Mouse (Mus musculus) MEL (cell line): ENCODE data around the gene Picalm. TPM values are rescaled to one million over a fixed set of nuclear protein-coding genes. Genes with fewer than 3 reads are reported as not detected.
"Not testable (repeated sequence)": the region's sequence is repeated elsewhere in the genome, so short reads cannot be mapped to it uniquely, and the experiment has no call there.

Experiments used
- DNase-seq: peaks from one replicate; pipeline ENCODE4 v3.0.0; 2011; ENCODE audit warnings: low read depth, low spot score
- H3K27ac ChIP-seq: 2 replicates; pipeline ENCODE4 v1.5.1; 2012; ENCODE audit warnings: low read depth, mild to moderate bottlenecking, control low read depth, low read length, moderate library complexity; ENCODE audit not compliant: control insufficient read depth
- H3K27me3 ChIP-seq, 2 experiments: fragments of 150-350 bp in 1 of 2; sonication (generic) in 1 of 2; 2 replicates each; pipeline ENCODE4 v1.6.1; 2012; ENCODE audit warnings: low read length in 2 of 2, mild to moderate bottlenecking in 2 of 2, improper control_type of control experiment in 1 of 2, moderate library complexity in 1 of 2; ENCODE audit not compliant: insufficient read depth in 2 of 2, control insufficient read depth in 1 of 2
- H3K36me3 ChIP-seq, 2 experiments: 2 replicates each; pipeline ENCODE4 v1.6.1; 2012 to 2014; ENCODE audit warnings: low read length in 2 of 2, improper control_type of control experiment in 1 of 2, inconsistent platforms in 1 of 2, mild to moderate bottlenecking in 1 of 2; ENCODE audit not compliant: insufficient read depth in 2 of 2, control insufficient read depth in 1 of 2
- H3K4me1 ChIP-seq, 2 experiments: fragments of 150-350 bp in 1 of 2; sonication (generic) in 1 of 2; 2 replicates each; pipeline ENCODE4 v1.6.1; 2012; ENCODE audit warnings: low read length in 2 of 2, improper control_type of control experiment in 1 of 2, mild to moderate bottlenecking in 1 of 2; ENCODE audit not compliant: insufficient read depth in 2 of 2, control insufficient read depth in 1 of 2
- H3K4me3 ChIP-seq, 2 experiments: fragments of 150-350 bp in 1 of 2; sonication (generic) in 1 of 2; 2 replicates each; pipeline ENCODE4 v1.5.1; 2012; ENCODE audit warnings: low read depth in 2 of 2, low read length in 2 of 2, mild to moderate bottlenecking in 2 of 2, moderate library complexity in 2 of 2, control low read depth in 1 of 2, improper control_type of control experiment in 1 of 2; ENCODE audit not compliant: control insufficient read depth in 1 of 2, insufficient read depth in 1 of 2
- H3K79me2 ChIP-seq: 2 replicates; pipeline ENCODE4 v1.6.1; 2012; ENCODE audit warnings: mild to moderate bottlenecking, low read length, moderate library complexity; ENCODE audit not compliant: control insufficient read depth, poor library complexity, insufficient read depth
- H3K9ac ChIP-seq: 2 replicates; pipeline ENCODE4 v1.6.1; 2012; ENCODE audit warnings: low read depth, mild to moderate bottlenecking, control low read depth, low read length, moderate library complexity; ENCODE audit not compliant: control insufficient read depth, poor library complexity, severe bottlenecking
- H3K9me3 ChIP-seq: fragments of 150-350 bp; sonication (generic); replicated peaks from 2 replicates; pipeline ENCODE4 v1.6.1; 2012; ENCODE audit warnings: mild to moderate bottlenecking, low read length, improper control_type of control experiment, moderate library complexity; ENCODE audit not compliant: insufficient read depth
- BHLHE40 ChIP-seq: IDR thresholded peaks from 2 replicates; pipeline ENCODE4 v1.6.1; 2012; ENCODE audit warnings: low read depth, mild to moderate bottlenecking, inconsistent platforms, low read length, improper control_type of control experiment, borderline replicate concordance
- CHD1 ChIP-seq: IDR thresholded peaks from 2 replicates; pipeline ENCODE4 v1.6.1; 2012; ENCODE audit warnings: low read depth, mild to moderate bottlenecking, inconsistent platforms, low read length, improper control_type of control experiment
- E2F4 ChIP-seq: IDR thresholded peaks from 2 replicates; pipeline ENCODE4 v1.6.1; 2011; ENCODE audit warnings: low read depth, low read length, improper control_type of control experiment, borderline replicate concordance
- GABPA ChIP-seq: IDR thresholded peaks from 2 replicates; pipeline ENCODE4 v1.6.1; 2012; ENCODE audit warnings: low read depth, mild to moderate bottlenecking, inconsistent platforms, low read length, improper control_type of control experiment, moderate library complexity
- GATA1 ChIP-seq: IDR thresholded peaks from 2 replicates; pipeline ENCODE4 v1.6.1; 2011; ENCODE audit warnings: low read depth, low read length, improper control_type of control experiment
- HCFC1 ChIP-seq: IDR thresholded peaks from 2 replicates; pipeline ENCODE4 v1.6.1; 2012; ENCODE audit warnings: low read depth, mild to moderate bottlenecking, inconsistent platforms, low read length, improper control_type of control experiment, moderate library complexity
- JUND ChIP-seq: IDR thresholded peaks from 2 replicates; pipeline ENCODE4 v1.6.1; 2011; ENCODE audit warnings: low read depth, mild to moderate bottlenecking, improper control_type of control experiment, low read length
- MAFK ChIP-seq: IDR thresholded peaks from 2 replicates; pipeline ENCODE4 v1.6.1; 2011; ENCODE audit warnings: low read depth, mild to moderate bottlenecking, low read length, improper control_type of control experiment, borderline replicate concordance
- MAX ChIP-seq: IDR thresholded peaks from 2 replicates; pipeline ENCODE4 v1.6.1; 2011; ENCODE audit warnings: low read length, improper control_type of control experiment
- MEF2A ChIP-seq: IDR thresholded peaks from 2 replicates; pipeline ENCODE4 v1.6.1; 2014; ENCODE audit warnings: low read depth, mild to moderate bottlenecking, inconsistent platforms, low read length, improper control_type of control experiment; ENCODE audit not compliant: poor library complexity, insufficient replicate concordance, severe bottlenecking; ENCODE audit errors: extremely low read depth
- MXI1 ChIP-seq: IDR thresholded peaks from 2 replicates; pipeline ENCODE4 v1.6.1; 2011; ENCODE audit warnings: mild to moderate bottlenecking, low read depth, low read length, improper control_type of control experiment
- NRF1 ChIP-seq: IDR thresholded peaks from 2 replicates; pipeline ENCODE4 v1.6.1; 2014; ENCODE audit warnings: low read depth, mild to moderate bottlenecking, inconsistent platforms, low read length, improper control_type of control experiment, moderate library complexity; ENCODE audit not compliant: poor library complexity, insufficient read depth, severe bottlenecking
- POLR2A ChIP-seq, 2 experiments: IDR thresholded peaks; 2 replicates each; pipeline ENCODE4 v1.6.1; 2011 to 2012; ENCODE audit warnings: low read length in 2 of 2, mild to moderate bottlenecking in 2 of 2, control low read depth in 1 of 2, improper control_type of control experiment in 1 of 2, low read depth in 1 of 2, moderate library complexity in 1 of 2; ENCODE audit not compliant: control insufficient read depth in 1 of 2, insufficient read depth in 1 of 2, poor library complexity in 1 of 2
- POLR2AphosphoS2 ChIP-seq: IDR thresholded peaks from 2 replicates; pipeline ENCODE4 v1.6.1; 2011; ENCODE audit warnings: low read length, improper control_type of control experiment
- POLR2AphosphoS5 ChIP-seq: IDR thresholded peaks from 2 replicates; pipeline ENCODE4 v1.6.1; 2012; ENCODE audit warnings: low read depth, borderline replicate concordance, mild to moderate bottlenecking, inconsistent platforms, low read length, moderate library complexity, mixed read lengths
- RAD21 ChIP-seq: IDR thresholded peaks from 2 replicates; pipeline ENCODE4 v1.6.1; 2011; ENCODE audit warnings: mild to moderate bottlenecking, low read depth, low read length, improper control_type of control experiment
- RCOR1 ChIP-seq: IDR thresholded peaks from 2 replicates; pipeline ENCODE4 v1.6.1; 2012; ENCODE audit warnings: low read depth, mild to moderate bottlenecking, inconsistent platforms, low read length, improper control_type of control experiment
- SIN3A ChIP-seq: IDR thresholded peaks from 2 replicates; pipeline ENCODE4 v1.6.1; 2012; ENCODE audit warnings: low read length, improper control_type of control experiment, inconsistent platforms
- TAL1 ChIP-seq: IDR thresholded peaks from 2 replicates; pipeline ENCODE4 v1.6.1; 2012; ENCODE audit warnings: mild to moderate bottlenecking, inconsistent platforms, low read length, moderate library complexity, mixed read lengths
- USF1 ChIP-seq: IDR thresholded peaks from 2 replicates; pipeline ENCODE4 v1.6.1; 2014; ENCODE audit warnings: low read depth, mild to moderate bottlenecking, inconsistent platforms, low read length, improper control_type of control experiment, moderate library complexity
- USF2 ChIP-seq, 2 experiments: IDR thresholded peaks; 2 replicates each; pipeline ENCODE4 v1.6.1; 2011 to 2012; ENCODE audit warnings: improper control_type of control experiment in 2 of 2, low read length in 2 of 2, borderline replicate concordance in 1 of 2, inconsistent platforms in 1 of 2, low read depth in 1 of 2, mild to moderate bottlenecking in 1 of 2; ENCODE audit not compliant: insufficient read depth in 1 of 2
- ZKSCAN1 ChIP-seq: IDR thresholded peaks from 2 replicates; pipeline ENCODE4 v1.6.1; 2012; ENCODE audit warnings: low read depth, mild to moderate bottlenecking, inconsistent platforms, low read length, improper control_type of control experiment, moderate library complexity
- ZNF384 ChIP-seq: IDR thresholded peaks from 2 replicates; pipeline ENCODE4 v1.6.1; 2012; ENCODE audit warnings: low read depth, mild to moderate bottlenecking, inconsistent platforms, low read length, improper control_type of control experiment
- polyA plus RNA-seq, 2 experiments: library from polyadenylated mRNA; stranded (reverse) in 1 of 2; unstranded in 1 of 2; fragments of >175 nt in 1 of 2; fragments of >200 nt in 1 of 2; gene quantifications; 2 replicates each; pipeline versions ENCODE4 v1.2.1 to v1.2.4; 2012; ENCODE audit warnings: low replicate concordance in 2 of 2, low read depth in 1 of 2; ENCODE audit not compliant: insufficient read length in 2 of 2, insufficient read depth in 1 of 2, missing spikeins in 1 of 2
- total RNA-seq: library from RNA; depleted of rRNA; stranded (reverse); fragments of 300-350 nt; gene quantifications from 2 replicates; pipeline ENCODE4 v1.2.3, GENCODE M21; 2012

The Picalm gene
- total and polyA plus RNA-seq, 3 experiments, result 53.4 to 78.9 (median 74.9) TPM

- TF ChIP-seq USF2 (IDR thresholded peaks at IDR 0.05; ENCODE audit: borderline replicate concordance in 1 of 2, insufficient read depth in 1 of 2, low read depth in 1 of 2, low read length in 2 of 2), result no peak
- TF ChIP-seq E2F4, result no peak
- TF ChIP-seq CHD1, result no peak
- no peak for TF ChIP-seq NRF1
- TF ChIP-seq JUND, result no peak
- TF ChIP-seq ZNF384, result peak; percentile 93
- TF ChIP-seq RAD21, result no peak
- TF ChIP-seq SIN3A, result peak; percentile 72; the same call in 1 of the 2 replicates
- TF ChIP-seq RCOR1, result peak; percentile 90
- TF ChIP-seq MAX, result no peak
- TF ChIP-seq USF1, result no peak
- peak; percentile 58; the same call in 1 of the 2 replicates for TF ChIP-seq MXI1
- TF ChIP-seq GATA1, result peak; percentile 82
- TF ChIP-seq MAFK, result no peak
- TF ChIP-seq BHLHE40, result no peak
- TF ChIP-seq TAL1, result peak; percentile 68
- no peak for TF ChIP-seq POLR2AphosphoS5
- no peak for TF ChIP-seq HCFC1
- peak; percentile 73; the same call in 1 of the 2 replicates for TF ChIP-seq ZKSCAN1
- no peak for TF ChIP-seq GABPA
- no peak for TF ChIP-seq POLR2AphosphoS2
- TF ChIP-seq POLR2A (IDR thresholded peaks at IDR 0.05; ENCODE audit: control insufficient read depth in 1 of 2, insufficient read depth in 1 of 2, low read depth in 1 of 2, low read length in 2 of 2, poor library complexity in 1 of 2), result no peak
- no peak for TF ChIP-seq MEF2A
Measured at GRCm38 (mm10) chr7:90165970-90166369, 36.0 kb downstream of the Picalm start (continued).

GRCm38 (mm10) chr7:90167777-90168176 lies 37.8 kb downstream of the Picalm start:
- not testable (repeated sequence) for H3K27ac ChIP-seq, H3K79me2 ChIP-seq, H3K27me3 ChIP-seq, H3K9me3 ChIP-seq, H3K9ac ChIP-seq, DNase-seq, H3K4me3 ChIP-seq
- peaks cover 25 to 34% of the 10 kb centered on the region in 2 experiments for H3K36me3 ChIP-seq
- peaks cover 4 to 18% of the 10 kb centered on the region in 2 experiments; a peak in 3 of 4 replicates for H3K4me1 ChIP-seq
